Mouse (Mus musculus) myocyte (in vitro differentiated cells): ENCODE results near the gene Tmem203. TPM values are rescaled to one million over a fixed set of nuclear protein-coding genes. Genes with fewer than 3 reads are reported as not detected.
A peak's percentile ranks its signal among the peaks of the same experiment; 100 is the strongest.
"Not testable (repeated sequence)": the region's sequence is repeated elsewhere in the genome, so short reads cannot be mapped to it uniquely, and the experiment has no call there.

Experiments used
- H3K27me3 ChIP-seq: one replicate; pipeline ENCODE4 v1.6.1; 2011; ENCODE audit not compliant: control insufficient read depth, insufficient read depth, insufficient read length
- H3K36me3 ChIP-seq: one replicate; pipeline ENCODE4 v1.6.1; 2011; ENCODE audit not compliant: control insufficient read depth, insufficient read depth
- H3K4me2 ChIP-seq: one replicate; pipeline ENCODE4 v1.6.1; 2011; ENCODE audit warnings: low read depth, control low read depth
- H3K4me3 ChIP-seq: one replicate; pipeline ENCODE4 v1.5.1; 2011; ENCODE audit warnings: mild to moderate bottlenecking, control low read depth, moderate library complexity
- H3K79me2 ChIP-seq: one replicate; pipeline ENCODE4 v1.6.1; 2011; ENCODE audit not compliant: control insufficient read depth, insufficient read depth
- H3ac ChIP-seq: one replicate; pipeline ENCODE4 v1.6.1; 2011; ENCODE audit not compliant: control insufficient read depth, insufficient read length
- CEBPB ChIP-seq: IDR thresholded peaks from 2 replicates; pipeline ENCODE4 v1.6.1; 2011; ENCODE audit warnings: mild to moderate bottlenecking, moderate library complexity; ENCODE audit not compliant: poor library complexity, insufficient read depth, severe bottlenecking
- E2F4 ChIP-seq: IDR thresholded peaks from one replicate; pipeline ENCODE4 v1.6.1; 2011; ENCODE audit warnings: mild to moderate bottlenecking, control low read depth, moderate library complexity; ENCODE audit not compliant: insufficient read depth
- MAX ChIP-seq: IDR thresholded peaks from one replicate; pipeline ENCODE4 v1.6.1; 2011; ENCODE audit warnings: low read depth, mild to moderate bottlenecking, control low read depth
- MYOD1 ChIP-seq, 3 experiments: IDR thresholded peaks; one replicate each; pipeline ENCODE4 v1.6.1; 2011; ENCODE audit warnings: control low read depth in 2 of 3, low read depth in 2 of 3, mild to moderate bottlenecking in 2 of 3, moderate library complexity in 1 of 3; ENCODE audit not compliant: insufficient read length in 2 of 3, control insufficient read depth in 1 of 3
- MYOG ChIP-seq, 3 experiments: IDR thresholded peaks; one replicate each; pipeline ENCODE4 v1.6.1; 2011; ENCODE audit warnings: control low read depth in 2 of 3, low read depth in 2 of 3, mild to moderate bottlenecking in 2 of 3; ENCODE audit not compliant: insufficient read length in 2 of 3, control insufficient read depth in 1 of 3, insufficient read depth in 1 of 3
- POLR2A ChIP-seq: IDR thresholded peaks from one replicate; pipeline ENCODE4 v1.6.1; 2011; ENCODE audit warnings: low read depth, mild to moderate bottlenecking, control low read depth, moderate library complexity; ENCODE audit not compliant: insufficient read length
- POLR2AphosphoS2 ChIP-seq: IDR thresholded peaks from one replicate; pipeline ENCODE4 v1.6.1; 2011; ENCODE audit warnings: low read depth, control low read depth; ENCODE audit not compliant: insufficient read length
- REST ChIP-seq: IDR thresholded peaks from one replicate; pipeline ENCODE4 v1.6.1; 2011; ENCODE audit warnings: mild to moderate bottlenecking, control low read depth, moderate library complexity; ENCODE audit not compliant: insufficient read depth, insufficient read length
- SRF ChIP-seq: IDR thresholded peaks from one replicate; pipeline ENCODE4 v1.6.1; 2011; ENCODE audit warnings: low read depth; ENCODE audit not compliant: control insufficient read depth, insufficient read length
- TCF12 ChIP-seq: IDR thresholded peaks from one replicate; pipeline ENCODE4 v1.6.1; 2011; ENCODE audit warnings: mild to moderate bottlenecking, control low read depth; ENCODE audit not compliant: poor library complexity, insufficient read depth, severe bottlenecking
- TCF3 ChIP-seq: IDR thresholded peaks from one replicate; pipeline ENCODE4 v1.6.1; 2011; ENCODE audit warnings: low read depth, control low read depth; ENCODE audit not compliant: insufficient read length
- USF1 ChIP-seq: IDR thresholded peaks from one replicate; pipeline ENCODE4 v1.6.1; 2011; ENCODE audit warnings: low read depth, mild to moderate bottlenecking, control low read depth, moderate library complexity
- polyA plus RNA-seq: library from polyadenylated mRNA; unstranded; fragments of >200 nt; fragmentation: generic; extraction: Trizol; gene quantifications from one replicate; pipeline ENCODE4 v1.2.1, GENCODE M21; 2012; ENCODE audit warnings: missing spikeins

The Tmem203 gene
- polyA plus RNA-seq, 1 experiment: 47.2 TPM

DNA sequence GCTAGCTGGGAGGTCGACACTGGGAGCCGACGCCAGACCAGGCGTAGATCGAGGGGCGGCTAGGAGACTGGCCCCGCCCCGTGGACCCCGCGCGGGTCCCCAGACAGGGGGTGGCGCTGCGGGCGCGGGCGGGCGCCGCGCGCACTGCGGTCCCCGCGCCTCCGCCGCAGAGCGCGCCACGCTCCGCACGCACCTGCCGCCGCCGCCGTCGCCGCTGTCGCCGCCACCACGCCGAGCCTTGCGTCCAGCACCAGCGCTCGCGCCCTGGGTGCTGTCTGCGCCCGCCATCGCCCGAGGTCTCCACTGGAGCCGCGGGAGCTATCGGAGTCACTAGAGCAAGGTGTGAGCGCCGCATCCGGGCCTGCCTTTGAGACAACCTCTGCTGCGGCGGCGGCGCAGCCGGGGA is 13.1 kb upstream of the Tmem203 start, which contains the start of the genes Rnf208 and Cysrt1:
Gene Rnf208, plus strand, starts transcription at position 155 of the 406 bp plus-strand sequence.
Gene Cysrt1, minus strand, starts transcription at position 352 of the 406 bp plus-strand sequence.
- H3K4me2 ChIP-seq: peak within 1 kb of the TSS; percentile 65
- peaks cover 18% of the 10 kb centered on the region for H3K27me3 ChIP-seq
- TF ChIP-seq REST (no peak), TCF3 (no peak), CEBPB (no peak), POLR2AphosphoS2 (no peak), MYOG (IDR thresholded peaks at IDR 0.05; ENCODE audit: control insufficient read depth in 1 of 3, insufficient read depth in 1 of 3, insufficient read length in 2 of 3, low read depth in 2 of 3) (peak in 1 of 3 experiments; percentile 6), TCF12 (no peak), MYOD1 (IDR thresholded peaks at IDR 0.05; ENCODE audit: control insufficient read depth in 1 of 3, insufficient read length in 2 of 3, low read depth in 2 of 3) (no peak), E2F4 (no peak), USF1 (no peak)
- H3K36me3 ChIP-seq: no peaks in the 10 kb centered on the region
- no peaks in the 10 kb centered on the region for H3K79me2 ChIP-seq
- no peak within 1 kb of the TSS for H3ac ChIP-seq
- H3K4me3 ChIP-seq: no peak within 1 kb of the TSS

DNA sequence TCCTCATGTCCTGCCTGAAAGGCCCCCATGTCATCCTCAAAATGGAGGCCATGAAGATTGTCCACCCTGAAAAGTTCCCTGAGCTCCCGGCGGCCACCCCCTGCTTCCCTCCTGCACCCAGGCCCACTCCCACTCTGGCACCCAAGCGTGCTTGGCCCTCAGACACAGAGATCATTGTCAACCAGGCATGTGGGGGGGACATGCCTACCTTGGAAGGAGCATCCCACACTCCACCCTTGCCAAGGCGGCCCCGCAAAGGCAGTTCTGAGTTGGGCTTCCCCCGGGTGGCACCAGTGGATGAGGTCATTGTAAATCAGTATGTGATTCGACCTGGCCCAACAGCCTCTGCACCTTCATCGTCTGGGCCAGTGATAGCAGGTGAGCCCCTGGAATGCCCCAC is 11.9 kb upstream of the Tmem203 start:
- H3ac ChIP-seq: no peak overlapping the region

DNA sequence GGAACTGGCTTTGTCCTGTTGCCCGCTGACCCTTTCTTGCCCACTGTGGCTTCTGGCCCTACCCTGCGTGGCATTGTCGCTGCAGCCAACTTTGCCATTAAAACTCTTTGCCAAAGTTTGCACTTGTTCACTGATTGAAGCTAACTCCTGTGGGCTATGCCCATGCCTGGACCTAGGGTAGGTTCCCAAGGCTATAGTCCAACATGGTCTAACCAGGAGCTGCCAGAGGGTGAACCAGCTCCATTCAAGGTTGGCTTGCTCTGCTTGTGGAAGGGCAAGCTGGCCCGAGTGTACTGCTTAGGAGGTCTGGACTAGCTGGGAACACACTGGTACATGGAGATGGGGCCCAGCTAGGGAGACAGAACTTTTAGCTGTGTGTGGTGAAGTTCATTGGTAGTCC is 11.1 kb upstream of the Tmem203 start:
- Histone ChIP-seq H3K27me3 (peaks cover 18% of the 10 kb centered on the region), H3ac (no peak overlapping the region), H3K4me2 (no peak overlapping the region), H3K4me3 (no peak overlapping the region), H3K79me2 (no peaks in the 10 kb centered on the region), H3K36me3 (no peaks in the 10 kb centered on the region)
- no peak for TF ChIP-seq REST

More for the DNA sequence above, 11.9 kb upstream of the Tmem203 start:
- H3K4me3 ChIP-seq: no peak overlapping the region
- no peaks in the 10 kb centered on the region for H3K79me2 ChIP-seq
- no peaks in the 10 kb centered on the region for H3K36me3 ChIP-seq
- TF ChIP-seq POLR2AphosphoS2: no peak
- no peak for TF ChIP-seq MYOD1 (IDR thresholded peaks at IDR 0.05; ENCODE audit: control insufficient read depth in 1 of 3, insufficient read length in 2 of 3, low read depth in 2 of 3)
- no peak for TF ChIP-seq E2F4
- no peak for TF ChIP-seq REST
- TF ChIP-seq USF1: no peak
- TF ChIP-seq MYOG (IDR thresholded peaks at IDR 0.05; ENCODE audit: control insufficient read depth in 1 of 3, insufficient read depth in 1 of 3, insufficient read length in 2 of 3, low read depth in 2 of 3): no peak
- TF ChIP-seq SRF: no peak
- no peak for TF ChIP-seq POLR2A
- no peak for TF ChIP-seq TCF12
- no peak for TF ChIP-seq MAX
- no peak for TF ChIP-seq TCF3
- no peak for TF ChIP-seq CEBPB
- H3K27me3 ChIP-seq: peaks cover 18% of the 10 kb centered on the region
- H3K4me2 ChIP-seq: no peak overlapping the region

DNA sequence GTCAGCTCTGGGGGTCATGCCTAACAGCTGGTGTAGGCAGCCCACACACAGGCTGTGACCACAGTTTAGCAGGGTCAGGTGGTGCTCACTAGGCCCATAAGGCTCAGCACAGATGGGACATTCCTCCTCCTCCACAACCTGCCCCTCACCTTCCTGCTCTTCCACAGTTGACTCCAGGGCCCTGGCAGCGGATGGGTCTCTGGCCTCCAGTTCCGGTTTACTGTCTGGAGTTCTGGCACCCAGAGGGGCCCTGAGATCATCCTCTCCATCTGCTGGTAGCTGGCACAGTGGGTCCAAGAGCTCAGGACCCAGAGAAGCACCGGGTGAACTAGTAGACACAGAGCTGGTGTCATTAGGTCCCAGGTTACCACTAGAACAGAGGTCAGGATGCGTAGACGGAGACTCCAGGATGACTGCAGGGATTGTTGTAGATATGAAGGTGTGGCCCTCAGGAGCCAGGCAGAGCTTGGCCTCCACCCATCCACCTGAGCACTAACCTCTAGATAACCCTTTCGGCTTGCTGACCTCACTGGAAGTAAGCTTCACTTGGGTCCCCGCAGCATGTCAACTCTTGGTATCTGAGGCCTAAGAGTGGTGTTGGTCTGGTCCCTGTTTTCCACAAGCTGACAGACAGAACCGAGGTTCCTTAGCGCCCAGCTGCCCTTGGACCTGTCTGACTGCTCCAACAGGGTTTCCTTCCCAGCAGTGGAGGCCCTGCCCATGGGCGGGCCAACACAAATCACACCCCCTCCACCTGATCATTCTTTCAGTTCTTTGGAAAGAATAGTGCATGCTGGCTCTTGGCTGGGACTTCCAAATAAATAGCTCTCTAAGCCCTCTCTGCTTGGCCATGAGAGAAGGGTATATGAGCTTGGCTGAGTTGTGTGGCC is 8.8 kb upstream of the Tmem203 start, which contains the start of gene AL732309.1:
Gene AL732309.1, minus strand, starts transcription at position 681 of the 890 bp plus-strand sequence.
- TF ChIP-seq MYOD1 (IDR thresholded peaks at IDR 0.05; ENCODE audit: control insufficient read depth in 1 of 3, insufficient read length in 2 of 3, low read depth in 2 of 3) (no peak), USF1 (no peak), TCF3 (no peak), MAX (no peak), POLR2AphosphoS2 (peak; percentile 4)
- H3K4me2 ChIP-seq: no peak within 1 kb of the TSS
- H3ac ChIP-seq: no peak within 1 kb of the TSS
- peaks cover 16% of the 10 kb centered on the region for H3K27me3 ChIP-seq
- H3K79me2 ChIP-seq: no peaks in the 10 kb centered on the region
- no peak within 1 kb of the TSS for H3K4me3 ChIP-seq
- peaks cover 4% of the 10 kb centered on the region for H3K36me3 ChIP-seq

DNA sequence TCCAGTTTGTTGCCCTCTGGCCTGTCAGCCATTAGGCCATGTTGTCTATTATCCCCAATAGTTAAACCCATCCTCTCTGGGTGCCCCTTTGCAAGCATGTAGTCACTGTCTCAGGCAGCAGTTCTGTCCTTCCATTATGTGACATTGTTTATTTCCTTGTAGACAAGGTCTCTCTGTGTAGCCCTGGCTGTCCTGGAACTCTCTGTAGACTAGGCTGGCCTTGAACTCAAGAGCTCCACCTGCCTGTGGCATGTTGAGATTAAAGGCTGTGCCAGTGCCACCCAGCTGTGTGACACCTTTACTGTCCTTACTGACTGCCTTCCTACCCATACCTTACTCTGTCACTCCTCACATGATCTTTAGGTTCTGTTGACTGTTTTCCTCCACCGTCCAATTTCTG is 2.9 kb upstream of the Tmem203 start:
- H3K79me2 ChIP-seq: peaks cover 20% of the 10 kb centered on the region
- H3K4me3 ChIP-seq: no peak overlapping the region
- no peak for TF ChIP-seq MYOG (IDR thresholded peaks at IDR 0.05; ENCODE audit: control insufficient read depth in 1 of 3, insufficient read depth in 1 of 3, insufficient read length in 2 of 3, low read depth in 2 of 3)
- TF ChIP-seq MAX: no peak
- TF ChIP-seq TCF12: no peak
- no peak for TF ChIP-seq SRF
- TF ChIP-seq USF1: no peak
- no peak for TF ChIP-seq REST
- H3ac ChIP-seq: no peak overlapping the region
- H3K4me2 ChIP-seq: no peak overlapping the region
- peaks cover 6% of the 10 kb centered on the region for H3K36me3 ChIP-seq
- no peaks in the 10 kb centered on the region for H3K27me3 ChIP-seq

DNA sequence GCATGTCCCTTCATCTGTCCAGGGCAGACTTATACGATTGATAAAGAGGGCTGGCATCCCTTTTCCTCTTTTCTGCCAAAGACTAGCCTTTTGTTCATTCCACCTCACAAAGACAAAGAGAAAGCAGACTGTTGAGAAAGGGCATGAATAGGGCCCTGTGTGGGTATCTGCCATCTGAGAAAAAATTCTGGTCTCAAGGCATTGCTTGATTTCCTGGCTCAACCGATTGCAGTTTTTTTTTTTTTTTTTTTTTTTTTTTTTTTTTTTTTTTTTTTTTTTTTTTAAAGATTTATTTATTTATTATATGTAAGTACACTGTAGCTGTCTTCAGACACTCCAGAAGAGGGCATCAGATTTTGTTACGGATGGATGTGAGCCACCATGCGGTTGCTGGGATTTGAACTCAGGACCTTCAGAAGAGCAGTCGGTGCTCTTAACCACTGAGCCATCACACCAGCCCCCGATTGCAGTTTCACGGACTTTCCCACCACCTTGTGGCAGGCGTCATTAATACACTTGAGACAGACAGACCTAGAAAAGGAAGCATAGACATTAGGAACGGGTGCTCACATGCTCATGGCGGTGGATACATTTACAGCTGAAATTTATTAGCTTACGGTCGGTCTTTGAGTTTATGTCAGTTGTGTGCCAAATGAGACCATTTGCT is 1.3 kb downstream of the Tmem203 start:
- peak overlapping the region; percentile 96 for H3K4me3 ChIP-seq
- H3ac ChIP-seq: peak overlapping the region; percentile 73
- H3K79me2 ChIP-seq: peaks cover 20% of the 10 kb centered on the region
- H3K27me3 ChIP-seq, H3K36me3 ChIP-seq: not testable (repeated sequence)
- peak overlapping the region; percentile 93 for H3K4me2 ChIP-seq

DNA sequence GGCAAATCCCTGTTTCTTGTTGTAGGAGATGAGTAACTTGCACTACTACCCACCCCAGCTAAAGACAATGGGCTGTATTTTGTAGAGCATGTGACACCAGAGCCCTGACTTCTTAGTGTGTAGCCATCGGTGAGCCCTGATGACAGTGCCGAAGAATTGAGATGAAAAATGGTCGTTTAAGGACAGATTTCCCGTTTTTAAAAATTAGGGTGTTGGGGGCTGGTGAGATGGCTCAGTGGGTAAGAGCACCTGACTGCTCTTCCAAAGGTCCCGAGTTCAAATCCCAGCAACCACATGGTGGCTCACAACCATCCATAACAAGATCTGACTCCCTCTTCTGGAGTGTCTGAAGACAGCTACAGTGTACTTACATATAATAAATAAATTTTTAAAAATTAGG is 2.0 kb downstream of the Tmem203 start:
- not testable (repeated sequence) for H3ac ChIP-seq, H3K4me3 ChIP-seq, H3K4me2 ChIP-seq, H3K36me3 ChIP-seq, H3K27me3 ChIP-seq
- H3K79me2 ChIP-seq: peaks cover 20% of the 10 kb centered on the region
